Mouse (Mus musculus) C2C12 (cell line): ENCODE data around the gene Gimap7.

Experiments used
- CTCF ChIP-seq: IDR thresholded peaks from one replicate; pipeline ENCODE4 v1.5.1; 2011; ENCODE audit not compliant: control insufficient read depth, insufficient read depth, insufficient read length
- MYOD1 ChIP-seq: IDR thresholded peaks from one replicate; pipeline ENCODE4 v1.6.1; 2011; ENCODE audit warnings: low read depth; ENCODE audit not compliant: control insufficient read depth, insufficient read length

DNA sequence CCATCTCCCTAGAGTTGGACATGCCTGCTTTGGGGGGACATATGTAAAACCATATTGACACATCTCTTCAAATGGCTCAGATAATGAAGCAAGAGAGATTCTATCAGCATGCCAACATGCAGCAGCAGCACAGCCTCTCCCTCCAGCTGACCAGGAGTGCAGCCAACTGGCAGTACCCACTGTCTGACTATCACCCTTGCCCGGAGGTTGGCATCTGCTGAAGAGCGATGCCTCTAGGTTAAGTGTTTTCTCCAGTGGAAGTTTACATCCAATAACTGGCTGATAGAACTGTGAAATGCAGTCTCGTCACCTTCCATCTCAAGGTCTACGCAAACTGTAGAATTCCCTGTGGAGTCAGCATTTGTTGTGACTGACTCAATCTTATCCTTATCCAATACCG lies 19.3 kb downstream of the Gimap7 start:
- no peak for TF ChIP-seq CTCF
- TF ChIP-seq MYOD1: no peak
